ENCODE assay signal across 12 mouse cellular contexts in the genomic region with DNA sequence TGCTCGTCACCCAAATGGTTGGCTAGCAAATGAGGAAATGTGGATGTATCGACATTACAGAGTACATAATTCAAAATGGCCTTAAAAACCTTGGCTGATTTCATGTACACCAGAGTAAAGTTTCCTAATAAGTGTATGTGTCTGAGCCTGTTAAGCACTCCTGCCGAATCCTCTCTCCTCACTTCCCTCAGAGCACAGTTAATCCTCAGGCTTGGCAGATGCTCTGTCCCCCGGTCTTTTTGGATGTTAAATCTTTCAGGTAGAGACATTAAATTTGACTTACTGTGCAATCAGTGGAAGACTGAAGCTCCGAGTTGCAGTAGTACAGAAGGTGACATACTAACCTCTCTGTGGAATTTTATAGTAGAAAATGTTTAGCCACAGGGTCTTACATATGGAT.
"Had no signal": no experiment of that assay in that cellular context is flagged by ENCODE, and none has a peak within 500 bp of the region (broad histone marks: within the 10 kb centered on the region; RNA-seq: fewer than 3 reads in every experiment).

No protein-coding gene starts in this region.

- DNase-seq: retina, postnatal 1 day; right cerebral cortex, adult 18-20 months; right cerebral cortex, postnatal 14 days; right cerebral cortex, postnatal 25 days; right cerebral cortex, postnatal 4 days; spleen, adult 18-20 months; thymus, adult 18-20 months; thymus, adult 2 months; thymus, postnatal 14 days; thymus, postnatal 25 days; thymus, postnatal 36 days; thymus, postnatal 4 days had no signal
